Mouse (Mus musculus) brain, embryonic 14.5 days (tissue): Measurements from ENCODE around the gene Btbd9.

ENCODE experiments used
- CTCF ChIP-seq: fragments of 200-500 bp; IDR thresholded peaks from 2 replicates; pipeline ENCODE4 v1.5.1; 2012; ENCODE audit warnings: inconsistent platforms, mild to moderate bottlenecking, moderate library complexity, borderline replicate concordance; ENCODE audit not compliant: insufficient read depth, insufficient read length; ENCODE audit errors: extremely low read depth
- POLR2A ChIP-seq: fragments of 200-500 bp; IDR thresholded peaks from 2 replicates; pipeline ENCODE4 v1.6.1; 2012; ENCODE audit warnings: mild to moderate bottlenecking, inconsistent platforms, borderline replicate concordance; ENCODE audit not compliant: poor library complexity, insufficient read depth, insufficient read length, severe bottlenecking; ENCODE audit errors: extremely low read depth

GRCm38 (mm10) chr17:30470790-30471189 is 105.5 kb downstream of the Btbd9 start:
- no peak for TF ChIP-seq CTCF
- no peak for TF ChIP-seq POLR2A
